Mouse (Mus musculus) hindbrain, embryonic 12.5 days (tissue): ENCODE data around the gene Gm37240. TPM values are rescaled to one million over a fixed set of nuclear protein-coding genes. Genes with fewer than 3 reads are reported as not detected.

Experiments
- ATAC-seq: fragments of 200-750 bp; cut with Nextera tagmentation; 2 replicates; pipeline ENCODE4 v1.8.0; 2017; ENCODE audit warnings: moderate TSS enrichment; ENCODE audit not compliant: low FRiP score
- H3K27ac ChIP-seq: fragments of 300-500 bp; sonication (generic); 2 replicates; pipeline ENCODE4 v1.5.1; 2016; ENCODE audit warnings: mild to moderate bottlenecking
- H3K27me3 ChIP-seq: fragments of 300-500 bp; sonication (generic); 2 replicates; pipeline ENCODE4 v1.6.1; 2016; ENCODE audit warnings: mild to moderate bottlenecking
- H3K36me3 ChIP-seq: fragments of 300-500 bp; sonication (generic); 2 replicates; pipeline ENCODE4 v1.6.1; 2016; ENCODE audit warnings: mild to moderate bottlenecking
- H3K4me1 ChIP-seq: fragments of 300-500 bp; sonication (generic); 2 replicates; pipeline ENCODE4 v1.6.1; 2016
- H3K4me2 ChIP-seq: fragments of 300-500 bp; sonication (generic); replicated peaks from 2 replicates; pipeline ENCODE4 v1.6.1; 2016; ENCODE audit warnings: mild to moderate bottlenecking
- H3K4me3 ChIP-seq: fragments of 300-500 bp; sonication (generic); 2 replicates; pipeline ENCODE4 v1.5.1; 2016; ENCODE audit warnings: mild to moderate bottlenecking
- H3K9ac ChIP-seq: fragments of 300-500 bp; sonication (generic); 2 replicates; pipeline ENCODE4 v1.6.1; 2016; ENCODE audit warnings: mild to moderate bottlenecking, moderate library complexity
- H3K9me3 ChIP-seq: fragments of 300-500 bp; sonication (generic); replicated peaks from 2 replicates; pipeline ENCODE4 v1.6.1; 2016; ENCODE audit warnings: mild to moderate bottlenecking
- WGBS: fragments of 180-500 bp; shearing (Covaris S2); methylation state at CpG from one replicate; pipeline ENCODE4 v1.1.7; 2016; 5-methylcytosine and 5-hydroxymethylcytosine counted together
- polyA plus RNA-seq: library from polyadenylated mRNA; unstranded; fragments of >200 nt; fragmentation: Nextera tagmentation; extraction: Ambion mirVana; gene quantifications from 2 replicates; pipeline ENCODE4 v1.2.1, GENCODE M21; 2016

Gene Gm37240
- polyA plus RNA-seq, 1 experiment from 2014 or later, result 3.3 TPM

GRCm38 (mm10) chr3:85516739-85517396, 370.4 kb downstream of the Gm37240 start:
- ATAC-seq, result no peak
- H3K27ac ChIP-seq, result no peak overlapping the region
- H3K4me1 ChIP-seq, result no peaks in the 10 kb centered on the region
- H3K4me2 ChIP-seq, result no peak overlapping the region
- 77% methylated on average over 11 of the region's 11 CpGs for WGBS
- no peak overlapping the region for H3K4me3 ChIP-seq
- no peaks in the 10 kb centered on the region for H3K9me3 ChIP-seq
- H3K27me3 ChIP-seq, result no peaks in the 10 kb centered on the region
- no peak overlapping the region for H3K9ac ChIP-seq
- no peaks in the 10 kb centered on the region for H3K36me3 ChIP-seq

- H3K27me3 ChIP-seq, result no peaks in the 10 kb centered on the region
- no peak overlapping the region for H3K27ac ChIP-seq
- no peaks in the 10 kb centered on the region for H3K36me3 ChIP-seq
- H3K4me1 ChIP-seq, result no peaks in the 10 kb centered on the region
- no peak for ATAC-seq
- 70% methylated on average over 11 of the region's 11 CpGs for WGBS
- no peak overlapping the region for H3K4me2 ChIP-seq
- H3K4me3 ChIP-seq, result no peak overlapping the region
- H3K9me3 ChIP-seq, result no peaks in the 10 kb centered on the region
- H3K9ac ChIP-seq, result no peak overlapping the region
Observed at GRCm38 (mm10) chr3:85514700-85515099, 372.6 kb downstream of the Gm37240 start.

DNA sequence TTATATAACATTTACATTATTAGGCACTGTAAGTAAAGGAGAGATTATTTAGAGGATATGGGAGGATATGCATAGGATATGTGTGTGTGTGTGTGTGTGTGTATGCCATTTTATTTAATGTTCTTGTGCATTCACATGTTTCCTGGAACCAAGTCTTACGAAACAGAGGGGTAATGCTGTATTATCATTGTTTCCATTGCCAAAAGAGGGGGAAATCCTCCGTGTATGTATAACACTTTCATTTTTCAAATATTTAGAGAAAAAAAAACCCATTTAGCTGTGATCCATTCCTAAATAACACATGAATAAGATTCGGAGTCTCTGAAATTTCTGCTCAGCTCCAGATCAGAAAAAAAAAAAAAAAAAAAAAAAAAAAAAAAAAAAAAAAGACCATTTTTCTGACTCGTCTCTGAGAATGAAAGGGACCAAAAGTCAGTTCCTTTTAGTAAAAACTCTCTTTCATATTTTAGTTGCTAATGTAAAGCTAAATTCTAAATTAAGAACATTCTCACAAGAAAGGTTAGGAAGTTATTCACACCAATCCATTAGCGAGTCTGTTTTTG, 378.5 kb downstream of the Gm37240 start:
- Histone ChIP-seq H3K4me2 (no peak overlapping the region), H3K9ac (no peak overlapping the region), H3K4me1 (no peaks in the 10 kb centered on the region), H3K27ac (no peak overlapping the region), H3K27me3 (no peaks in the 10 kb centered on the region), H3K4me3 (no peak overlapping the region), H3K36me3 (no peaks in the 10 kb centered on the region), H3K9me3 (no peaks in the 10 kb centered on the region)
- no peak for ATAC-seq
- 88% methylated on average over 5 of the region's 5 CpGs for WGBS

- no peaks in the 10 kb centered on the region for H3K36me3 ChIP-seq
- no peak overlapping the region for H3K4me3 ChIP-seq
- H3K4me2 ChIP-seq, result no peak overlapping the region
- no peak overlapping the region for H3K27ac ChIP-seq
- H3K27me3 ChIP-seq, result no peaks in the 10 kb centered on the region
- no peaks in the 10 kb centered on the region for H3K4me1 ChIP-seq
- no peaks in the 10 kb centered on the region for H3K9me3 ChIP-seq
- 64% methylated on average over 3 of the region's 3 CpGs for WGBS
- no peak for ATAC-seq
- H3K9ac ChIP-seq, result no peak overlapping the region
Observed at GRCm38 (mm10) chr3:85500096-85500495, 387.2 kb downstream of the Gm37240 start.

GRCm38 (mm10) chr3:85496146-85496545, 391.2 kb downstream of the Gm37240 start:
- Histone ChIP-seq H3K9me3 (no peaks in the 10 kb centered on the region), H3K4me1 (no peaks in the 10 kb centered on the region), H3K4me3 (no peak overlapping the region), H3K27ac (no peak overlapping the region), H3K9ac (no peak overlapping the region), H3K36me3 (no peaks in the 10 kb centered on the region), H3K27me3 (no peaks in the 10 kb centered on the region), H3K4me2 (no peak overlapping the region)
- WGBS, result 53% methylated on average over 4 of the region's 4 CpGs
- no peak for ATAC-seq

GRCm38 (mm10) chr3:85493796-85494195, 393.5 kb downstream of the Gm37240 start:
- no peak overlapping the region for H3K4me2 ChIP-seq
- no peaks in the 10 kb centered on the region for H3K9me3 ChIP-seq
- H3K27ac ChIP-seq, result no peak overlapping the region
- H3K4me3 ChIP-seq, result no peak overlapping the region
- no peaks in the 10 kb centered on the region for H3K36me3 ChIP-seq
- ATAC-seq, result no peak
- 87% methylated on average over 8 of the region's 8 CpGs for WGBS
- no peak overlapping the region for H3K9ac ChIP-seq
- no peaks in the 10 kb centered on the region for H3K27me3 ChIP-seq
- H3K4me1 ChIP-seq, result no peaks in the 10 kb centered on the region

DNA sequence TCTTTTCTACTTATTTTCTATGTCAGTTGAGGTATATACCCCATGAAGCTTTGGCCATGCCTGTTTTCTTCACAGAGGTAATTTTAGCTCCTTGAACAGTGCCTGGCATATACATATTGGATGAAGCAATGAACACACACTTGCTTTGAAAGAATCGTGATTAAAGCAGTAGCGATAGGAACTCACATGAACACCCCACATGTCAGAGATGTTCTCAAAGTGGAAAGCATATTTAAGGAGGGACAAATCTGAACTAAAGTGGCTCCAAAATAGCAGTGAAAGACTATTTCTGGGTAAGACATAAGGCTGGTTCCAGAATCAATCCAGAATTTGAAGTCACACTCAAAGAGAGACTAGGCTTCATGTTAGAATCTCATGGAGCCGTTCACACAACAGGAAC, 397.1 kb downstream of the Gm37240 start:
- no peaks in the 10 kb centered on the region for H3K36me3 ChIP-seq
- WGBS, result 89% methylated on average over 3 of the region's 3 CpGs
- H3K4me3 ChIP-seq, result no peak overlapping the region
- ATAC-seq, result no peak
- H3K4me1 ChIP-seq, result no peaks in the 10 kb centered on the region
- no peak overlapping the region for H3K4me2 ChIP-seq
- H3K9ac ChIP-seq, result no peak overlapping the region
- no peak overlapping the region for H3K27ac ChIP-seq
- no peaks in the 10 kb centered on the region for H3K9me3 ChIP-seq
- no peaks in the 10 kb centered on the region for H3K27me3 ChIP-seq

DNA sequence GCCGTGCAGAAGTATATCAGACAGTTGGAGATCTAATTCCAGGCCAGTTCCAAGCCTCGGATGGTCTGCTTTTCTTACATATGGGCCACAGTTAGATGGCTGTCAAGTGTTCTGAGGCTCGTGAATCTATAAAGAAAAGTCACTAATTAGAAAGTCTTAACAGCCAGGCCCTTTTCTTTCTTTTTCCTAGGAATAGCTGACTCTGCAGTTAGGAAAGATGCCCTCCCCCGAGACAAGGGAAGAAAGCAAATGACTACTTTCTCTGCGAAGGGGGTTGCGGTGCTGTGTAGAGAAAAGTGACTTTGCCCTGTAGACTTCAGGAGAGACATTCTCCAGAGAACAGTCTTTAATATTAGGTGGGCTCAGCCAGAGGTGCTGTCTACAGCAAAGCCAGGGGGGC, 399.9 kb downstream of the Gm37240 start:
- no peak for ATAC-seq
- H3K4me3 ChIP-seq, result no peak overlapping the region
- no peaks in the 10 kb centered on the region for H3K9me3 ChIP-seq
- no peaks in the 10 kb centered on the region for H3K4me1 ChIP-seq
- no peaks in the 10 kb centered on the region for H3K36me3 ChIP-seq
- no peak overlapping the region for H3K4me2 ChIP-seq
- no peak overlapping the region for H3K27ac ChIP-seq
- WGBS, result 80% methylated on average over 6 of the region's 6 CpGs
- H3K9ac ChIP-seq, result no peak overlapping the region
- no peaks in the 10 kb centered on the region for H3K27me3 ChIP-seq

DNA sequence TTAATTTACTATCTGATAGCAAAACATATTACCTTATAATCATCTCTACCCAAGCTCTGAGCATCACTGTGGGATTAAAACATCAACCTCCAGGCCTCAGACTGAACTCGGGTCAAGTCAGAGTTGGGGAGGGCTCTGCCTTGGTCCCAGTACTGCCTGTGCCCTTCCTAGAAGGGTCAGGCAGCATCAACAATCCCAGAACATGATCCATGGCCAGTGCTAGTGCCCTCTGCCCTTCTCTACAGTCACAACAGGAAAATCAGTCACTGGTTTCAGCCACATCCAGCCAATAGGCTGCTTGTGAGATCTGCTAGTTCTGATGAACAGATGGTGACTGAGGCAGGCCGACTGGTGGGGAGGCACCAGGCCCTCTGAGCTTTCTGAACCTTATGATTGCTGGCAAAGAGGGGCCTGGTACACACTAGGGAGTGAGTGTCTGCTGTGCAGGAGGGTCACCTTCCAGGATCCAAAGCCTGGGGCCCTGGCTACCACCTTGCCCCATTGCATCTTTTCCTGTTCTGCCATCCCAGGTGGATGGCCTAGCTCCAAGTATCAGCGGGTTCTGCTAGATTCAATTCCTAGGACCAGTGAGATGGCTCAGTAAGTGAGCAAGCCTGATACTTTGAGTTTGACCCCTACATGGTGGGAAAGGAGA, 401.7 kb downstream of the Gm37240 start:
- no peak overlapping the region for H3K9ac ChIP-seq
- H3K4me1 ChIP-seq, result no peaks in the 10 kb centered on the region
- H3K9me3 ChIP-seq, result no peaks in the 10 kb centered on the region
- WGBS, result 65% methylated on average over 3 of the region's 3 CpGs
- no peaks in the 10 kb centered on the region for H3K36me3 ChIP-seq
- no peak overlapping the region for H3K4me2 ChIP-seq
- no peaks in the 10 kb centered on the region for H3K27me3 ChIP-seq
- no peak overlapping the region for H3K4me3 ChIP-seq
- no peak for ATAC-seq
- no peak overlapping the region for H3K27ac ChIP-seq

- no peak overlapping the region for H3K4me3 ChIP-seq
- no peaks in the 10 kb centered on the region for H3K9me3 ChIP-seq
- ATAC-seq, result no peak
- no peaks in the 10 kb centered on the region for H3K4me1 ChIP-seq
- no peak overlapping the region for H3K4me2 ChIP-seq
- H3K27me3 ChIP-seq, result no peaks in the 10 kb centered on the region
- WGBS, result 57% methylated on average over 5 of the region's 5 CpGs
- no peaks in the 10 kb centered on the region for H3K36me3 ChIP-seq
- H3K27ac ChIP-seq, result no peak overlapping the region
- H3K9ac ChIP-seq, result no peak overlapping the region
Observed at GRCm38 (mm10) chr3:85482636-85483035, 404.7 kb downstream of the Gm37240 start.

GRCm38 (mm10) chr3:85480638-85481037, 406.7 kb downstream of the Gm37240 start:
- H3K9me3 ChIP-seq, result no peaks in the 10 kb centered on the region
- H3K4me2 ChIP-seq, result no peak overlapping the region
- H3K4me1 ChIP-seq, result no peaks in the 10 kb centered on the region
- H3K27me3 ChIP-seq, result no peaks in the 10 kb centered on the region
- H3K4me3 ChIP-seq, result no peak overlapping the region
- H3K36me3 ChIP-seq, result no peaks in the 10 kb centered on the region
- H3K27ac ChIP-seq, result no peak overlapping the region
- WGBS, result 83% methylated on average over 1 of the region's 1 CpGs
- no peak overlapping the region for H3K9ac ChIP-seq
- no peak for ATAC-seq

DNA sequence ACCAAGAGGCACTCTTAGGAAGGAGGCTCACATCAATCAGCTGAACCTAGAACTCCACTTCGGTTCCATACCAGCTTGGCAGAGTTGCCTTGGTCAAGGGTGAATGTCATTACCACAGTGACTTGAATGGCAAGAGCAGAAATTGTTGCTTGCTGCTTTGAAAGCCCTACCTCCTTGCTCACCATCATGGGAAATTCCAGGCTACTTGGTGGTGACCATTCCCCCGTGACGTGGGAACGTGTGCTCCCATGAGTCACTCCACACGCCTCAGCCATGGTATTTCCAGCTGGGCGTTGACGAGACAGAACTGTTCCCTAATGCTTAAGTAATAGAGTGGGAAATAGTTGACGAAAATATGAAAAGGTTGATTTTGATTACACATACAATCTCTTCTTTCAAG, 408.6 kb downstream of the Gm37240 start:
- WGBS, result 89% methylated on average over 8 of the region's 8 CpGs
- no peak overlapping the region for H3K4me3 ChIP-seq
- H3K4me2 ChIP-seq, result no peak overlapping the region
- no peak overlapping the region for H3K27ac ChIP-seq
- H3K9ac ChIP-seq, result no peak overlapping the region
- ATAC-seq, result no peak
- H3K4me1 ChIP-seq, result no peaks in the 10 kb centered on the region
- H3K36me3 ChIP-seq, result no peaks in the 10 kb centered on the region
- H3K9me3 ChIP-seq, result no peaks in the 10 kb centered on the region
- no peaks in the 10 kb centered on the region for H3K27me3 ChIP-seq

DNA sequence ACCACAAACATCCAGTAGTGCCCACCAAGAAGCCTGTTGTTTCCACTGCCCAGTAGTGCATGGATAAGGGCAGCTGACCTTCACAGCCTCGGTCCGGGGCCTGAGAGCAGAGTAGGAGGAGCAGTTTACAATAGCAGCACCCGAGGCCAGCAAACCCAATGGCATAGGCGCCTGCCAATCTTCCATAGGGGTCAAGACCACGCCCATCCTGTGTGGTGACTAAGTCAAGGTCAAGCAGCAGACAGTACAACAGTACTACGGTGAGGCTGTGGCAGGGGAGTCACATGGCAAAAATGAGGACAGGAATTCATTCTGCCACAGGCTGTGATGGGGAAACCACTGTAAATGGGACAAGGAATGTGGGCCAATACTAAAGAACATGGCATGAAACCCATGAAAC, 417.6 kb downstream of the Gm37240 start:
- H3K27ac ChIP-seq, result no peak overlapping the region
- H3K4me3 ChIP-seq, result no peak overlapping the region
- no peak for ATAC-seq
- no peaks in the 10 kb centered on the region for H3K36me3 ChIP-seq
- H3K9me3 ChIP-seq, result no peaks in the 10 kb centered on the region
- no peak overlapping the region for H3K4me2 ChIP-seq
- 72% methylated on average over 6 of the region's 6 CpGs for WGBS
- H3K4me1 ChIP-seq, result no peaks in the 10 kb centered on the region
- H3K9ac ChIP-seq, result no peak overlapping the region
- no peaks in the 10 kb centered on the region for H3K27me3 ChIP-seq
